In the genomic region with DNA sequence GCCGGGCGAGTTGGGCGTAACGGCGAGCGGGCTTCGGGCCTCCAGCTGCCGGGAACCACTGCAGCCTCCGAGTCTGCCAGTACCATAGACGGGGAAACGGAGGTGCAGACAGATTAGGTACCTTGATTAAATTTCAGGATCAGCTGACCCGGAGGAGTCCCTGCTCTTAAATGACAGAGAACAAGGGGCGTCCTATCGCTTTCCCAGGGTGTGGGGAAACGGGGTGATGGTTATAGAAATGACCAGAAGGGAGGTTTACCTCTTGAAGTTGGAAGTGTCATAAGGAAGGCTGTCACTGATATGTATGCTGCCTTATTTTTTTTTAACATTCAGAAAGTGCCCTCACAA, we compare ENCODE assay signal across 1 mouse cellular context.
TF ChIP-seq lines count a peak whose summit lies in the region.

No protein-coding gene starts in this region.

TF ChIP-seq in MEL, 35 proteins besides CTCF, POLR2A, EP300 and RAD21:
- TF ChIP-seq UBTF (IDR thresholded peaks at IDR 0.05; ENCODE audit: borderline replicate concordance, insufficient read depth, low read depth, low read length) (0 out of 2 replicates have a peak, but pooled peaks have one; percentile 3), TCF12 (IDR thresholded peaks at IDR 0.05; ENCODE audit: low read depth, low read length) (no peak), MYB (IDR thresholded peaks at IDR 0.05; ENCODE audit: low read depth, low read length) (no peak), TBP (IDR thresholded peaks at IDR 0.05; ENCODE audit: low read depth, low read length) (0 out of 2 replicates have a peak, but pooled peaks have one; percentile 65), ETS1 (IDR thresholded peaks at IDR 0.05; ENCODE audit: low read depth, low read length) (peak; percentile 28; the same call in 1 of the 2 replicates), MAZ (IDR thresholded peaks at IDR 0.05; ENCODE audit: low read depth, low read length) (0 out of 2 replicates have a peak, but pooled peaks have one; percentile 41), MXI1 (IDR thresholded peaks at IDR 0.05; ENCODE audit: low read depth, low read length) (no peak; the same call in 1 of the 2 replicates), CHD1 (IDR thresholded peaks at IDR 0.05; ENCODE audit: low read depth, low read length) (no peak), MAX (IDR thresholded peaks at IDR 0.05; ENCODE audit: low read length) (0 out of 2 replicates have a peak, but pooled peaks have one; percentile 29), ZNF384 (IDR thresholded peaks at IDR 0.05; ENCODE audit: low read depth, low read length) (peak; percentile 49; the same call in 1 of the 2 replicates), SIN3A (IDR thresholded peaks at IDR 0.05; ENCODE audit: low read length) (peak; percentile 69; the same call in 1 of the 2 replicates), ELF1 (IDR thresholded peaks at IDR 0.05; ENCODE audit: low read depth, low read length) (no peak), USF2 (IDR thresholded peaks at IDR 0.05; ENCODE audit: borderline replicate concordance in 1 of 2, insufficient read depth in 1 of 2, low read depth in 1 of 2, low read length in 2 of 2) (no peak), ZMIZ1 (IDR thresholded peaks at IDR 0.05; ENCODE audit: low read depth, low read length) (no peak; the same call in none of the 2 replicates), USF1 (IDR thresholded peaks at IDR 0.05; ENCODE audit: low read depth, low read length) (peak; percentile 76)
TF ChIP-seq in MEL: peak in this region for 8.
